Mouse (Mus musculus): ENCODE data around the gene B230219D22Rik.
"Not testable (repeated sequence)": the region's sequence is repeated elsewhere in the genome, so short reads cannot be mapped to it uniquely, and the experiment has no call there.

Gene B230219D22Rik

GRCm38 (mm10) chr13:55692535-55693242, at the start of gene B230219D22Rik:
TSS of gene B230219D22Rik (plus strand) at chr13:55693124.
- DNase-seq (ENCODE audit: low spot score): peak; percentile 85

DNA sequence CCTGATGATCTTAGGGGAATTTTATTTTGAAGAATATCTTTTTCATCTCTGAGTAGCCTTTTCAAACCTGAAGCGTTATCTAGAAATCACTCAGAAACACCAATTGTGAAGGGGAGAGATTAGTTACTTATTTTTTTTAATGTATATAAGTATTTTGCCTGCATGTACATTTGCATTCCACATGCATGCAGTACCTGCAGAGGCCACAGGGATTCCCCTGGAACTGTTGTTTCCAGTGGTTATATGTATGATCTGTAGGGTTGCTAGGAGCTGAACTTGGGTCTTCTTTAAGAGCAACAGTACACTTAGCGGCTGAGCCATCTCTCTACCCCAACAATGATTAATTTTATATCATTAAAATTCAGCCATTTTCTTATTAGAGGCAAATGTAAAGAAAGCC, 48.4 kb upstream of the B230219D22Rik start:
- no peak for DNase-seq (ENCODE audit: low spot score)

DNA sequence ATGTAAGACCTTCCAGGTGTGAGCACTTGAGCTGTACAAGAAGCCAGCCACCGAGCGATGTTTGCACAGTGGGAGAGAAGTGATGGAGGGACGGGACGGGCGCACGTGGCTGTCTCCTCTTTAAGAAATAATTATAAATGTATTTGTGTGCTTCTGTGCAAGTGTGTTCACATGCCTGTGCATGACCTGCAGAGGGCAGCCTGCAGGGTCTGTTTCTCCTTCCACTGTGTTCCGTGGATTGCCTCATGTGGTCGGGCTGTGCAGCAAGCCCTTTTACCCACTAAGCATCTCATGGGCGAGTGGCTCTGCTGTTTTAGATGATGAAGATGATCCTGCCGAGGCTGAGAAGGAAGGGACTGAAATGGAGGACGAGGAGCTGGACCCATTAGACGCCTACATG, 42.8 kb upstream of the B230219D22Rik start:
- no peak for DNase-seq (ENCODE audit: low spot score)

DNA sequence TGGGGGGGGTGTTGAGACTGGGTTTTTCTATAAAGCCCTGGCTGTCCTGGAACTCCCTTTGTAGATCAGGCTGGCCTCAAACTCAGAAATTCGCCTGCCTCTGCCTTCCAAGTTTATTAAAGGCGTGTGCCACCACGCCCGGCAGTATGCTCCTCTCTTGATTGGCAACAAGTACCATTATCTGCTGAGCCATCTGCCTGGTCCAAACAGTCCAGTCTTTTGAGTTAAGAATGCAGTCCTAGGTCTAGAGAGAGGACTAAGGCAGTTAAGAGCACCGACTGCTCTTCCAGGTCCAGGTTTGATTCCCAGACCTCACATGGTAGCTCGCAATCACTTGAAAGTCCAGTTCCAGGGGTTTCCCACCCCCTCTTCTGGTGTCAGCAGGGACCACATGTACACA, 41.9 kb upstream of the B230219D22Rik start:
- no peak for DNase-seq (ENCODE audit: low spot score)

DNA sequence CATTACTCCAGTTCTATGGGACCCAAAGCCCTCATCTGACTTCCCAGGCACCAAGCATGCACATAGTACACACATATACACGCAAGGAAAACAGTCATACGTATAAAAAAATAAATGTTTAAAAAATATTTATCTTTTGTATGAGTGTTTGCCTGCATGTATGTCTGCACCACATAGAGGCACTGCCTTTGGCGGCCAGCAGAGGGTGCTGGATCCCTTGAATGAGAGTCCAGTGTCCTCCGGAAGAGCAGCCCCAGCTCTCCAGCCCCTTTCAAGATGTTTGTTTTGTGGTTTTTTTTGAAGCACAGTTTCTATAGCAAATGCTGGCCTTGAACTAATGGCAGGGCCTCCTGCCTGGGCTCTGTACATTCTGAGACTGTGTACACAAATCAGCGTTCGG, 24.4 kb upstream of the B230219D22Rik start:
- DNase-seq (ENCODE audit: low spot score): peak; percentile 18

GRCm38 (mm10) chr13:55672711-55673110, 20.2 kb upstream of the B230219D22Rik start:
- no peak for DNase-seq (ENCODE audit: low spot score)

DNA sequence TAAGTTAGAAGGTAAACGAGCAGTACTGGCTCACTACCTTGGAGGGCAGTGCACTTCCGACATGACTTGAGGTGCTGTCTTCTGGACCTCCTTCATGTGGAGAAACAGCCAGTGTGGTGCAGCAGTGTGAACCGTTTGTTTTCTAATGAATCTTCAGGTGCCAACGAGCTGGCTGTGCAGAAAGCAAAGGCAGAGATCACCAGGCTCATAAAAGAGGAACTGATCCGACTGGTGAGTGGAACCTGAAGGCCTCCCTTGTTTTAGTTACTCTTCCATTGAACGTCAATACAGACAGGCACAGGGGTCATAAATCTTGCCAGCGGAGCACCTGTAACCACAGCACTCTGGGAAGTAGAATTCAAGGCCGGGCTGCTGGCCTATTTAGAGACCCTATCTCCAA, 15.6 kb upstream of the B230219D22Rik start:
- no peak for DNase-seq (ENCODE audit: low spot score)

GRCm38 (mm10) chr13:55682201-55682600, 10.7 kb upstream of the B230219D22Rik start:
- no peak for DNase-seq (ENCODE audit: low spot score)

- DNase-seq (ENCODE audit: low spot score): no peak
Observed at GRCm38 (mm10) chr13:55683581-55683980, 9.3 kb upstream of the B230219D22Rik start.

- DNase-seq (ENCODE audit: low spot score): no peak
Observed at GRCm38 (mm10) chr13:55686107-55686633, 6.8 kb upstream of the B230219D22Rik start.

GRCm38 (mm10) chr13:55687927-55688602, 4.9 kb upstream of the B230219D22Rik start:
- no peak for DNase-seq (ENCODE audit: low spot score)

DNA sequence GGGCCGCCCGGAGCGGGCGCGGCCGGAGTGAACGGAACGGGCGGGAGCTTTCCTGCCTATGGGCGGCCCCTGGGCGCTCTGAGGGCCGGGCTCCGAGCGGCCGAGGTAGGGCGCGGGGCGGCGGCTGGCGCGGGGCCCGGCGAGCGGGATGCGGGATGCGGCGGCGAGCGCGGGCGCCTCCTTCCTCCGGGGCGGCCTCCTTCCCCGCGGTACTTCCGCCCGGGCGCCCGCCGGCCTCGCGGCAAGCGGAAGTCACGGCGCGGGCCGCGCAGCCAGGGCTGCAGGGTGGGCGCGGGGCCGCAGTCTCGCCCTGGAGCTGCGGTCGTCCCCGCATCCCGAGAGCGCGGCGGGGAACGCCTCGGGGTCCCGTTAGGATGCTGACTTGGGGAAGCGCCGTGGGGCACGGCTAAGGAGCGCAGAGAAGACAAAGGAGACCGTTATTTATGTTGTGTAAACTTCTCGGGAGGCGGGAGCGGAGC, 358 bp downstream of the B230219D22Rik start:
- DNase-seq (ENCODE audit: low spot score): no peak

- no peak for DNase-seq (ENCODE audit: low spot score)
Observed at GRCm38 (mm10) chr13:55694110-55694509, 1.2 kb downstream of the B230219D22Rik start.

GRCm38 (mm10) chr13:55695989-55696388, 3.1 kb downstream of the B230219D22Rik start:
- DNase-seq (ENCODE audit: low spot score): not testable (repeated sequence)

DNA sequence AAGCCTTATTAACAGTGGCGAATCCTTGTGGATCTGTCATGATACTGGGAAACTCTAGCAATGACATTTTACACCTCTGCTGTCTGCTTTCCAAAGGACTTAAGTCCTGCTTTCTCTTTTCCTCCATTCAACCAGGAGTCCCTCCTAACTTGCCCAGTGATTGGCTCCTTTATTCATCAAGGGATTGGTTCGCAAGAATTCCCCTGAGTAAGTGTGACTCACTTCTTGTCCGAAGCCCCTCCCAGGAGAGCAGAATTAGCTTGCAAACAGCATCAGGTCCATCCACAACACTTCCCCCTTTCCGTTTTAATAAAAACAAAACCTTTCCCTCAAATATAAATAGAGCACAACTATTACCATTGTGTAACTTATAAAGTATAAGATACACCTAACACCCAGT, 11.4 kb downstream of the B230219D22Rik start:
- DNase-seq (ENCODE audit: low spot score): no peak

DNA sequence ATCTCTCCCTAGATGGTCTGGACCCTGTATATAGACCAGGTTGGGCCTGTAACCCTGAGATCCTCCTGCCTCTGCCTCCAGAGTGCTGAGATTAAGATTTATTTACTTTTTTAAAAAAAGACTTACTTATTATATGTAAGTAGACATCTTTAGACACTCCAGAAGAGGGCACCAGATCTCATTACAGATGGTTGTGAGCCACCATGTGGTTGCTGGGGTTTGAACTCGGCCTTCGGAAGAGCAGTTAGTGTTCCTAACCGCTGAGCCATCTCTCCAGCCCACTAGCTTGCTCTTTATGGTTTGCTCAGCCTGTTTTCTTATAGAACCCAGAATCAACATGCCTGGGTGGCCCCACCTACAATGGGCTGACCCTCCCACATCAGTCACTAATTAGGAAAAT, 19.9 kb downstream of the B230219D22Rik start:
- DNase-seq (ENCODE audit: low spot score): no peak

DNA sequence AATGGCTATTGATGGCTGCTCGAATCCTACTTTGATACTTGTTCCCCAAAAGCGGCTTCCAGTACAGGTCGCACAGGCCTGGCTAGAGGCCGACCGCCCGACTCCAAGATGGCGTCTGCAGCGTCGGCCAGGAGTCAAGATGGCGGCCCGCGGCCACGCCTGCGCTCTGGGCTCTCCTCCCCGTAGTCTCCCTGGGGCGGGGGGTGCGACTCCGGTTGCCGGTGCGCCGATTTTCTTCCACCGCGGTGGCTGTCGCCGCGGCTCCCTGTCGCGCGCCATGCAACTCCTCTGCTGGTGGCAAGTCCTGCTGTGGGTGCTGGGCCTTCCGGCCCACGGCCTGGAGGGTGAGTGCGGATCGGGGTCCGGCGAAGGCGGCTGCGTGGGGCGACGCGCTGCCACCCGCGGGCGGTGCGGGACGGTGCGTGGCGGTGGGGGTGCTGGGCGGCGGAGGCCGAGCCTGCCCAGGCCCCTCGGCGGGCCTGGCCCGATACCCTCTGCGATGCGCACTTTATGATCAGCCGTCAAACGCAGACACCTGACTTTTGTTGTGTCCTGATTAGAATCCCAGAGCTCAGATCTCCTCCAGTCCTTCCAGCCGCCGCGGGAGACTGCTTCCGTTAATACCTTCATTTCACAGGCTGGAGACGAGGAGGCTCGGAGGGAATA, 21.7 kb downstream of the B230219D22Rik start, which contains the start of gene Txndc15:
Gene Txndc15 (plus strand): TSS at position 150 of the 666 bp plus-strand sequence.
- peak; percentile 90 for DNase-seq (ENCODE audit: low spot score)

GRCm38 (mm10) chr13:55715167-55715512, 22.2 kb downstream of the B230219D22Rik start:
- DNase-seq (ENCODE audit: low spot score): no peak

DNA sequence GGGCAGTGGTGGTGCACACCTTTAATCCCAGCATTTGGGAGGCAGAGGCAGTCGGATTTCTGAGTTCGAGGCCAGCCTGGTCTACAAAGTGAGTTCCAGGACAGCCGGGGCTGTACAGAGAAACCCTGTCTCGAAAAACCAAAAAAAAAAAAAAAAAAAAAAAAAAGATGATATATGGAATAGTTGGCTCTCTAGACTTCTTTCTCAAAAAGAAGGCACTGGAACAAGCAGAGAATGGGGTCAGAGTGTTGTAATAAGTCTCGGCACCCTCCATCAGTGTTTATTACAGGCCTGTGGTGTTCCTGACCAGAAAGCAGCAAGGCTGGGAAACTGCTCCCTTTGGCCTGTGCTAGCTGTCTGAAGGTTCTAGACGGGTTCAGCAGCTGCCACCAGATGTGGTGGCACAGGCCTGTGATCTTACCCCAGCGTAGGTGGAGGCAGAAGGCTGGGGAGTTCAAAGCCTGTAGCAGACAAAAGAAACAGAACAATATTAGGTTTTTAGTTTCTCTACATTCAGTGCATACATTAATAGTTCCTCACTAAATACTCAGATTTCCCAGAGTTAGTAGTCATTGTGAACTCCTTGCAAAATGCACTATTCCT, 23.1 kb downstream of the B230219D22Rik start:
- DNase-seq (ENCODE audit: low spot score): no peak

- no peak for DNase-seq (ENCODE audit: low spot score)
Observed at GRCm38 (mm10) chr13:55721516-55721915, 28.6 kb downstream of the B230219D22Rik start.

DNA sequence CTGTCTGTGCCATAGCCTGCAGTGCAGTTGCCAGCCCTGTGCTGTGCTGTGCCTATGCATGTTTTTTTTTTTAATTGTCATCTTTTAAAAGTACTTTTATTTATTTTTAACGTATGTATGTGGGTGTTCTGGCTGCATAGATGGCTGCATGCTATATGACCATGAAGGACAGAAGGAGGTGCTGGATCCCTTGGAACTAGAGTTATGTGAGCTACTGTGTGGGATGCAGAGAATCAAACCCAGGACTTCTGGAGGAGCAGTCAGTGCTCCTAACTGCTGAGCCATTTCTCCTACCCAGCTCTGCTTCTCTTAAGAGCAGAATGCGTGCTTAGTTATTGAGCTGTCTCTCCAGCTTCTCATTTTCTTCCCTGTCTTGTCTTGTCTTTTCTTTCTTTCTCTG, 29.1 kb downstream of the B230219D22Rik start:
- no peak for DNase-seq (ENCODE audit: low spot score)

DNA sequence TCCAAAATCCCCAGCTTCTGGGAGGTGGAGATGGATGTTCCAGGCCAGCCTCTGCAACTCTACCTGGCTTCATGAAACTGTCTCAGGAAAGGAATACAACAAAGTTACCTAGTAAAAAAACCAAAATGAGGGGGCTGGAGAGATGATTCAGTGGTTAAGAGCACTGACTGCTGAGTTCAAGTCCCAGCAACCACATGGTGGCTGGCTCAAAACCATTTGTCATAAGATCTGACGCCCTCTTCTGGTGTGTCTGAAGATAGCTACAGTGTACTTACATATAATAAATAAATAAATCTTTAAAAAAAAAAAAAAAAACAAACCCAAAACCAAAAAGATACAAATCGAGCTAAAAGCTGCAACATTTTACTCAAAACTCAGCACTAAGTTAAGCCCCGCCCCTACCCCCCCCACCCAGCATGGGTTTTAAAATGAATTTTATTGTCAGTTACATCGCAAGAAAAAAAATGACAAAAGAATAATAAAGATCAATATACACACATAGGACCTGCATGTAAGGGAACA, 33.7 kb downstream of the B230219D22Rik start:
- no peak for DNase-seq (ENCODE audit: low spot score)
